Mouse (Mus musculus) limb, embryonic 13.5 days (tissue): ENCODE data around the gene Spg21. TPM values are rescaled to one million over a fixed set of nuclear protein-coding genes. Genes with fewer than 3 reads are reported as not detected.
A peak's percentile ranks its signal among the peaks of the same experiment; 100 is the strongest.

Source experiments
- ATAC-seq: fragments of 200-750 bp; cut with Nextera tagmentation; 2 replicates; pipeline ENCODE4 v1.8.0; 2017; ENCODE audit warnings: low read depth, moderate number of reproducible peaks, moderate TSS enrichment; ENCODE audit not compliant: low FRiP score
- H3K27ac ChIP-seq: fragments of 300-500 bp; sonication (generic); 2 replicates; pipeline ENCODE4 v1.5.1; 2015; ENCODE audit warnings: inconsistent platforms, mild to moderate bottlenecking, moderate library complexity
- H3K27me3 ChIP-seq: fragments of 300-500 bp; sonication (generic); 2 replicates; pipeline ENCODE4 v1.6.1; 2015; ENCODE audit warnings: mild to moderate bottlenecking, inconsistent platforms
- H3K36me3 ChIP-seq: fragments of 300-500 bp; sonication (generic); 2 replicates; pipeline ENCODE4 v1.6.1; 2015; ENCODE audit warnings: inconsistent platforms, mild to moderate bottlenecking, moderate library complexity
- H3K4me1 ChIP-seq: fragments of 300-500 bp; sonication (generic); 2 replicates; pipeline ENCODE4 v1.6.1; 2015; ENCODE audit warnings: inconsistent platforms
- H3K4me2 ChIP-seq: fragments of 300-500 bp; sonication (generic); replicated peaks from 2 replicates; pipeline ENCODE4 v1.6.1; 2015; ENCODE audit warnings: inconsistent platforms, mild to moderate bottlenecking, moderate library complexity
- H3K4me3 ChIP-seq: fragments of 300-500 bp; sonication (generic); 2 replicates; pipeline ENCODE4 v1.5.1; 2015; ENCODE audit warnings: moderate library complexity, mild to moderate bottlenecking, inconsistent platforms
- H3K9ac ChIP-seq: fragments of 300-500 bp; sonication (generic); 2 replicates; pipeline ENCODE4 v1.6.1; 2015; ENCODE audit warnings: mild to moderate bottlenecking, inconsistent platforms
- H3K9me3 ChIP-seq: fragments of 300-500 bp; sonication (generic); 2 replicates; pipeline ENCODE4 v1.6.1; 2016; ENCODE audit warnings: inconsistent platforms
- WGBS: fragments of 180-500 bp; shearing (Covaris S2); methylation state at CpG from one replicate; pipeline ENCODE4 v1.1.7; 2015; 5-methylcytosine and 5-hydroxymethylcytosine counted together
- polyA plus RNA-seq: library from polyadenylated mRNA; unstranded; fragments of >200 nt; fragmentation: Nextera tagmentation; extraction: Ambion mirVana; gene quantifications from 2 replicates; pipeline ENCODE4 v1.2.1, GENCODE M21; 2015

Spg21 gene
- polyA plus RNA-seq = 141 and 144 TPM in 2 replicates

DNA sequence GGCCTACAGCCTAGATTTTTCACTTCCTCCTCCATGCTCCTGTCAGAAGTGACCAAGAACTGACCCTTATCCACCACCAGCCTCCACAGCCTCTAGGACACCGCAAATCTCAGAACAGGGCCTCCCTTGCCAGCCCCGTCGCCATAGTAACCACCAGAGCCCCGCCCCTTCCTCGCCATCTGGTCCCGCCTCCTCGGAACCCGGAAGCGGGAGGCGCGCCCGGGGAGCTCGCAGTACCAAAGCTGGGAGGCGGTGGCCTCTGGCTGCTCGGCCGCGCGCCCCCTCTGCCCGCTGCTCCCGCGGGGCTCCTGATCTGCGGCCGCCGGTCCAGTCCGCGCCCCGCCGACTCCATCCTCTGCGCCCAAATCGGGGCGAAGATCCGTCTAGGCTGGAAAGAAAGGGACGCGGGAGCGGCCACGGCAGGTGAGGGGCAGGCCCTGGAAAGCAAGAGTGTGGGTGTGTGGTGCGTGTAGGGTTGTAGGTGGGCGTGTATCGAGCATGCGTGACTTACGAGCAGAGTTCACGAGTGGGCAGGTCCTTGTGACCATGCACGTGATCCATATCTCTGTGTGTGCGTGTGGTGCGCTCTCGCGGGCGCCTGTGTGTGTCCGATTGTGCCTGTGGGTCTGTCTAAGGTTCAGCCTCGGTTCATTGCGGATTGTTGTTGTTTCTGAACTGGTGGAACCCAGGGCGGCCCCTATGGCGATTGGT lies at the start of gene Spg21:
Gene Spg21 (plus strand): TSS at position 216 of the 711 bp plus-strand sequence.
- Histone ChIP-seq H3K27me3 (no peaks in the 10 kb centered on the region), H3K4me3 (peak within 1 kb of the TSS; percentile 80), H3K36me3 (peaks cover 7% of the 10 kb centered on the region), H3K4me1 (peaks cover 21% of the 10 kb centered on the region), H3K9ac (peak within 1 kb of the TSS; percentile 83), H3K27ac (peak within 1 kb of the TSS; percentile 80), H3K9me3 (no peaks in the 10 kb centered on the region), H3K4me2 (peak within 1 kb of the TSS; percentile 75)
- peak; percentile 94 for ATAC-seq
- WGBS = under 1% methylated on average over 53 of the region's 53 CpGs

DNA sequence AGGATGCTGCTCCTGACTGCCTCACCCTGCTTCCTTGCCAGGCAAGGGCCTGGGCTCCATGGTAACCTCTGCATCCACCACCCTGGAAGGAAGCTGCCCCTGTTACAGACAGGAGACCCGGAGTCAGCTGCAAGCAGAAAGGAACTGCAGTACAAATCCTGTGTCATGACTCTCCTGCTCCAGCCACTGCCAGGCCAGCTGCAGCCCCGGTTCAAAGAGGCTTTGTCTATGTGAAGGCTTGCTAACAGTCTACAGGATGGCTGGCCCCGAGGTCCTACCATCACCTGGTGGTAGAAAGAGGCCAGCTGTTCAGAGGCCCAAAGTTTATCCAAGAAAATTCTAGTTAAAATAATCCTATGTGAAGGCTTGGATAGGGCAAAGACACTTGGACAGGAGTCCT lies 49.4 kb upstream of the Spg21 start:
- Histone ChIP-seq H3K4me1 (no peaks in the 10 kb centered on the region), H3K4me2 (no peak overlapping the region), H3K9me3 (no peaks in the 10 kb centered on the region), H3K27me3 (no peaks in the 10 kb centered on the region), H3K27ac (no peak overlapping the region), H3K9ac (no peak overlapping the region), H3K4me3 (no peak overlapping the region), H3K36me3 (peaks cover 8% of the 10 kb centered on the region; the same call in 1 of the 2 replicates)
- no peak for ATAC-seq
- 70% methylated on average over 3 of the region's 3 CpGs for WGBS

GRCm38 (mm10) chr9:65417738-65418137 lies 43.0 kb upstream of the Spg21 start:
- no peak overlapping the region for H3K4me3 ChIP-seq
- ATAC-seq = no peak
- no peaks in the 10 kb centered on the region for H3K4me1 ChIP-seq
- no peak overlapping the region for H3K27ac ChIP-seq
- H3K9ac ChIP-seq = no peak overlapping the region
- H3K4me2 ChIP-seq = no peak overlapping the region
- H3K9me3 ChIP-seq = no peaks in the 10 kb centered on the region
- H3K27me3 ChIP-seq = no peaks in the 10 kb centered on the region
- H3K36me3 ChIP-seq = no peaks in the 10 kb centered on the region
- WGBS = 26% methylated on average over 3 of the region's 3 CpGs

GRCm38 (mm10) chr9:65419633-65420032 lies 41.1 kb upstream of the Spg21 start:
- H3K27ac ChIP-seq = no peak overlapping the region
- H3K4me1 ChIP-seq = 0 out of 2 replicates have a peak, but pooled peaks cover 4% of the 10 kb centered on the region
- H3K27me3 ChIP-seq = no peaks in the 10 kb centered on the region
- no peaks in the 10 kb centered on the region for H3K9me3 ChIP-seq
- no peak for ATAC-seq
- WGBS = 72% methylated on average over 3 of the region's 3 CpGs
- no peaks in the 10 kb centered on the region for H3K36me3 ChIP-seq
- H3K9ac ChIP-seq = no peak overlapping the region
- H3K4me2 ChIP-seq = no peak overlapping the region
- H3K4me3 ChIP-seq = no peak overlapping the region

DNA sequence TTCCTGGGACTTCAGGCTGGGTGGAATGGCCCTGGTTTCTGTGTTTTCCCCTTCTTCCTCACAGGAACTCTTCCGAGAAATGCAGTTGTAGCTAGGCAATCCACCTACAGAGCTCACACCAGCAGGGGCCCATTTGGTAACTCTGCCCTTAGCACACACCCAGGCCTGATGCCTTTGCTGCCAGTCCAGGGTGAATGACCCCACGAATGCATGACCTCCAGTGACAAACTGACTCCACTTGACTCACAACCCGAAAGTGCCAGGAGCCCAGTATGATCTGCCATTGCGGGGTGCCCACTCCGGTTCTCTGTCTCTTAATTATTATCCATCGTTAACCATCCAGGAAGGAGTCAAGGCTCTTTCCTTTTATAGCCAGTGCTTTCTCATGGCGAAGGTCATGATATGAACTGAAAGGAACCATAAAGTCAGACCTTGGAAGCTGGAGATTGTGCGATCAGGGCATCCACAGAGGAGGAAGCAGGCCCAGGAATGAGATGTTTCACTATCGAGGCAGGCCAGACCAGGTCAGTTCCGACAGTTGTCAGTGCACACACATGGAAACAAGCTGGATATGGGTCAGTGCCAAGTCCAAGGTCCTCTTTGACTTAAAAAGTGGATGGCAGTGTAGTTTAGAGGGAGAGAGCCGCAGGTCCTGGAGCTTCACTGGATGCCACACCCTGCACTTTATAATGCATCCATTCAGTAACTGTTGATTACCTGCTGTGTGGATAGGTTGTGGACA lies 37.8 kb upstream of the Spg21 start, which contains the start of gene Slc51b:
Gene Slc51b (minus strand): TSS at position 196 of the 742 bp plus-strand sequence.
- Histone ChIP-seq H3K4me1 (0 out of 2 replicates have a peak, but pooled peaks cover 6% of the 10 kb centered on the region), H3K9me3 (no peaks in the 10 kb centered on the region), H3K4me2 (no peak within 1 kb of the TSS), H3K9ac (no peak within 1 kb of the TSS), H3K27me3 (no peaks in the 10 kb centered on the region), H3K4me3 (no peak within 1 kb of the TSS), H3K27ac (no peak within 1 kb of the TSS), H3K36me3 (no peaks in the 10 kb centered on the region)
- 72% methylated on average over 11 of the region's 11 CpGs for WGBS
- ATAC-seq = no peak

- Histone ChIP-seq H3K4me3 (no peak overlapping the region), H3K36me3 (no peaks in the 10 kb centered on the region), H3K27ac (no peak overlapping the region), H3K4me1 (0 out of 2 replicates have a peak, but pooled peaks cover 6% of the 10 kb centered on the region), H3K9ac (no peak overlapping the region), H3K27me3 (no peaks in the 10 kb centered on the region), H3K9me3 (no peaks in the 10 kb centered on the region), H3K4me2 (no peak overlapping the region)
- 11% methylated on average over 3 of the region's 3 CpGs for WGBS
- ATAC-seq = no peak
Observed at GRCm38 (mm10) chr9:65424393-65424792, 36.4 kb upstream of the Spg21 start.

- H3K4me3 ChIP-seq = no peak overlapping the region
- H3K9ac ChIP-seq = no peak overlapping the region
- no peaks in the 10 kb centered on the region for H3K9me3 ChIP-seq
- ATAC-seq = no peak
- H3K36me3 ChIP-seq = no peaks in the 10 kb centered on the region
- H3K4me2 ChIP-seq = no peak overlapping the region
- no peaks in the 10 kb centered on the region for H3K27me3 ChIP-seq
- no peak overlapping the region for H3K27ac ChIP-seq
- 0 out of 2 replicates have a peak, but pooled peaks cover 6% of the 10 kb centered on the region for H3K4me1 ChIP-seq
- 73% methylated on average over 2 of the region's 2 CpGs for WGBS
Observed at GRCm38 (mm10) chr9:65427511-65427910, 33.2 kb upstream of the Spg21 start.

DNA sequence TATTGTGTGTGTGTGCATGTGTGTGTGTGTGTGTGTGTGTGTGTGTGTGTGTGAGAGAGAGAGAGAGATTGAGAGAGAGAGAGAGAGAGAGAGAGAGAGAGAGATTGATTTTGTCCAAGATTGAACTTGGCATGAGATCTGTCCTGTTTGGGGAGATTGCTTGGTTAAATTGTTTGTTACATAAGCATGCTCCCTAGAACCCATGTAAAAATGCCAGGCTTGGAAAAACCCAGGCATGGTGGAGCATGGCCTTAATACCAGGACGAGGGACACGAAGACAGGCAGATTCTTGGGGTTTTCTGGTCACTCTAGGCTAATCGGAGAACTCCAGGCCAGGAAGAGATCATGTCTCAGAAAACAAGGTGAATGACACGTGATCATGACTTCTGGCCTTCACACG lies 32.7 kb upstream of the Spg21 start:
- no peak overlapping the region for H3K27ac ChIP-seq
- no peaks in the 10 kb centered on the region for H3K9me3 ChIP-seq
- 0 out of 2 replicates have a peak, but pooled peaks cover 6% of the 10 kb centered on the region for H3K4me1 ChIP-seq
- no peaks in the 10 kb centered on the region for H3K36me3 ChIP-seq
- no peak for ATAC-seq
- H3K9ac ChIP-seq = no peak overlapping the region
- H3K4me2 ChIP-seq = no peak overlapping the region
- H3K4me3 ChIP-seq = no peak overlapping the region
- WGBS = 80% methylated on average over 5 of the region's 5 CpGs
- H3K27me3 ChIP-seq = no peaks in the 10 kb centered on the region

GRCm38 (mm10) chr9:65430401-65430800 lies 30.3 kb upstream of the Spg21 start:
- ATAC-seq = no peak
- Histone ChIP-seq H3K9ac (no peak overlapping the region), H3K27ac (no peak overlapping the region), H3K4me3 (no peak overlapping the region), H3K4me1 (no peaks in the 10 kb centered on the region), H3K4me2 (no peak overlapping the region), H3K36me3 (no peaks in the 10 kb centered on the region), H3K27me3 (no peaks in the 10 kb centered on the region), H3K9me3 (no peaks in the 10 kb centered on the region)

GRCm38 (mm10) chr9:65430921-65431320 lies 29.8 kb upstream of the Spg21 start:
- H3K36me3 ChIP-seq = no peaks in the 10 kb centered on the region
- H3K4me1 ChIP-seq = no peaks in the 10 kb centered on the region
- no peaks in the 10 kb centered on the region for H3K27me3 ChIP-seq
- no peak overlapping the region for H3K27ac ChIP-seq
- H3K9ac ChIP-seq = no peak overlapping the region
- no peak overlapping the region for H3K4me3 ChIP-seq
- ATAC-seq = no peak
- WGBS = 76% methylated on average over 5 of the region's 5 CpGs
- no peak overlapping the region for H3K4me2 ChIP-seq
- H3K9me3 ChIP-seq = no peaks in the 10 kb centered on the region

DNA sequence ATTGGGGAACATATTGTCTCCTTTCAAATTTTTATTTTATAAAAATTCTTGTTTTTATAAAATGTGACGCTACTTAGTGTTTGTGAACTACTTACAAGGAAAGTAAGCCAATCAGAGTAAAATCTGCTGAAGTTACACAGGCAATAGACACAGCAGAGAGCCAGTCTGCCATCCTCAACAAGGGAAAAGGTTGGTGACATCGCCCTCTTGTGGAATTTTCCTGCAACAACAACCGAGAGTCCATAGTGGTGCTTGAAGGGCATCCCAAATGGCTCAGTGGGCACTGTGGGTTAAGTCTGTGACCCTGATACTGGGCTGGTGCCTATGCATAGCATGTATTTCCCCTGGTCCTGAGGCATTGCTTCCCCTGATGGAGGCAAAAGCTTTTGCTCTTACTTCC lies 28.5 kb upstream of the Spg21 start:
- 4% methylated on average over 3 of the region's 3 CpGs for WGBS
- H3K9ac ChIP-seq = no peak overlapping the region
- no peak for ATAC-seq
- H3K4me1 ChIP-seq = peaks cover 5% of the 10 kb centered on the region
- no peak overlapping the region for H3K27ac ChIP-seq
- H3K27me3 ChIP-seq = no peaks in the 10 kb centered on the region
- no peaks in the 10 kb centered on the region for H3K36me3 ChIP-seq
- no peak overlapping the region for H3K4me3 ChIP-seq
- no peaks in the 10 kb centered on the region for H3K9me3 ChIP-seq
- no peak overlapping the region for H3K4me2 ChIP-seq

DNA sequence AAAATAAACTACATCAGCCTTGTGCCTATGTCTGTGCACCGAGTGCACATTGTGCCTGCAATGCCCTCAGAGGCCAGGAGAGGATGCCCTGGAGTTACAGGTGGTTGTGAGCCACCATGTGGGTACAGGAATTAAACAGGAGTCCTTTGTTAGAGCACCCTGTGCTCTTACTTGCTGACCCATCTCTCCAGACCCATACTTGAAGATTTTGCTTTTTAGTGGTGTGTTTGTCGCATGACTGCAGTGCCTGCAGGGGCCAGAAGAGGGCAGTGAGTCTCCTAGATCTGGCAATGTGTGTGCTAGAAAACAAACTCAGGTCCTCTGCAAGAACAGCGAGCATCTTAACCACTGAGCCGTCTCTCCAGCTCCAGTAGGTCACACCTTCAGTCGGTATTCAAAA lies 26.6 kb upstream of the Spg21 start:
- no peak overlapping the region for H3K4me3 ChIP-seq
- no peak overlapping the region for H3K27ac ChIP-seq
- H3K36me3 ChIP-seq = peaks cover 9% of the 10 kb centered on the region
- 64% methylated on average over 5 of the region's 5 CpGs for WGBS
- no peaks in the 10 kb centered on the region for H3K27me3 ChIP-seq
- ATAC-seq = no peak
- H3K4me1 ChIP-seq = peaks cover 5% of the 10 kb centered on the region
- H3K9me3 ChIP-seq = no peaks in the 10 kb centered on the region
- no peak overlapping the region for H3K9ac ChIP-seq
- no peak overlapping the region for H3K4me2 ChIP-seq
